Mouse (Mus musculus) yolk sac, embryonic 10.5 days (tissue): ENCODE results near the gene Ubald2.
A peak's percentile ranks its signal among the peaks of the same experiment; 100 is the strongest.
"Not testable (repeated sequence)": the region's sequence is repeated elsewhere in the genome, so short reads cannot be mapped to it uniquely, and the experiment has no call there.

Experiments used
- DNase-seq: peaks from one replicate; pipeline ENCODE4 v3.0.0-alpha.2; 2017; ENCODE audit warnings: low spot score

The Ubald2 gene

DNA sequence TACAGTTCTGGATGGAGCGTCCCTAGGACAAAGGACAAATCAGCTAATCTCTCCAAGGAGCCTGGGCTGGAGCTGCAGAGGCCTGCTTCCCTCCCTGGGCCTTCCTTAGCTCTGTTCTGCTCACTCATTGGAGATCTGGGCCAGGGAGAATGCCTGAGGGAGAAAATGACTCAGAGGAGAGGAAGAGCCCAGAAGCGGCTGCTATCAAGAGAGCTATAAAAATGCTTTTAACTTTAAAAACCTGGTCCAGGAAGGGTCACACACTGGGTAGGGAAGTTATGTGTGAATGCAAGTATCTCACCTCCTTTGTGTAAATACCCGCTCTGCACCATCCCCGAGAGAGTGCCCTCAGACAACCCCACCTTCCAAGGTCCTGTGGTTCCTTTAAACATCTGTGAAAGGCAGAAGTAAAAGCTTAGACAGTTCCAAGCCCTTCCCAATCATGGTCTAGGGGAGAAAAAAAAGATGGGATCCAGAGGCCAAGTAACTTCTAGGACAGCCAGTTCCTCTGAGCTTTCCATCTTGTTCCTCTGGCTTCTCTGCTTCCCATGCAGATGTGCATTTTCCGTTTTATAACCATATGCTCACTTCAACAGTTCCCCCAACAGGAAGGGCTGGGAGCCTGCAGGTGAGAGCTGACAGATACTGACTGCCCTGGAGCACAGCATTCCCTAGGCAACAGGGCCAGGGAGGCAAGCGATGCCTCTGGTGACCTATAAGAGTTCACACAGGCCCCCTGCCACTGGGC, 17.5 kb upstream of the Ubald2 start:
- no peak for DNase-seq

DNA sequence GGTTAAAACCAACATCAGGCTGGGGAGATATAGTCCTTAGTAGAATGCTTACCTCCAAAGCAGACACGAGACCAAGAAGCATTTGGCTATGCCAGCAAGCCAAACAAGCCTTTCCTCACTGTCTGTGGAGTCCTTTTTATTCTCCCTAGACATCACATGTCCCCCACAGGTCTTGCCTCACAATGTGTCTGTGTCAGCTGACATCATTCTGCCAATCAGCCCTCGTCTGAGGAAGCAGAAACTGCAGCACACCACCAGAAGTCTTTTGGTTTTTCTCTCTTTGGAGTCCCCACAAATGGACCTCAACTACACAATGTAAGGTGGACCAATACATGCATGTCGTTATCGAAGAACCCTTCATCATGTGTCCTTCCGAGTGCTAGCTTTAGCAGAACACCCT, 16.8 kb upstream of the Ubald2 start:
- no peak for DNase-seq

DNA sequence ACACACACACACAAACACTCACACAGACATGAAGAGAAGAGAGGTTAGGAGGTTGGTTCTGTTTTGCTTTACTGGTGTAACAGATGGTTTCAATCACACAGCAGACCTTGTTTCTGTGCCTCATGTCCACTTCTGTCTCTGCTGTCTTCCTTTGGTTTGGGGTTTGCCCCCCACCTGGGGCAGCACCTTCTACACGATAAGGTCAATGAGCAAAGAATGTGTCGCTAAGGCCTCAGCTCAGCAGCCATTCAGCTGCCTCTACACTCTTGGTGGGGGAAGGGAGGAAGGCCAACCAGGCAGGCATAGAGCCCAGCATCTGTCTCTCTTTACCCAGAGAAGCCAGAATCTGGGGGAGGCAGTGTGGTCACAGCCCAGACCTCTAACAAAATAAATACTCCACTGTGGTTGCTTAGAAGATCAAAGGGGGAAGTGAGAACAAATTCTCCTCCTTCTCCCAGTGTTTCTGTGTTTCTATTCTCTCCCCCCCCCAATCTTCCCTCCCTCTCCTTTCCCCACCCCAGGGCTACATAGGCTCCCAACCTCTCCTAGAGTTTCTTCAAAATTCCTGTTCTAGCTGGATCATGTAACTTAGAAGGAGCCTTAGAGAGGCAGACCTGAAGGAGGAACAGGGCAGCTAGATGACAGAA, 15.6 kb upstream of the Ubald2 start:
- DNase-seq, result peak; percentile 17

DNA sequence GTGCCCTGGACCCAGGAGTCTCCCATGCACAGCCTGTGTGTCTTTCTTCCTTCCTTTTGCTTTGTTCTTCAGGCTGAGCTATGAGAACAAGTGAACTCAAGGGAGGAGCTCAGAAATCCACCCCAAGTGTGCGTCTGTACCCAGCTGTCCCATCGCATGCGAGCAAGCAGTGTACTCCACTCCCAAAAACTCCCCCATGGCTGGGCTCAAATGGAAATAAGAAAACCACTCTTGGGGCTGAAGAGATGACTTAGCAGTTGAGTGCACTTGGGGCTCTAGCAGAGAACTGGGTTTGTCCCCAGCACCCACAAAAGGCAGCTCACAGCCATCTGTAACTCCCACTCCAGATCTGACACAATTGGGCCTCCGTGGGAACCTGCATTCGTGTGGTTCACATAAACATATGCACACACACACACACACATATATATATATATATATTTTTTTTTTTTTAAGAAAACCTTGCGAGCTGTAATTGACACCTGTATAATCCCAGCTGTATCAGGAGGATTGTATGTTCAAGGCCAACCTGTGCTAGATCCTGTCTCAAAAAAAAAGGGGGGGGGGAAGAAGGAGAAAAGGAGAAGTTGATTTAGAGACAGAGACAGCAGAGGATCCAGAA, 14.9 kb upstream of the Ubald2 start:
- no peak for DNase-seq

DNA sequence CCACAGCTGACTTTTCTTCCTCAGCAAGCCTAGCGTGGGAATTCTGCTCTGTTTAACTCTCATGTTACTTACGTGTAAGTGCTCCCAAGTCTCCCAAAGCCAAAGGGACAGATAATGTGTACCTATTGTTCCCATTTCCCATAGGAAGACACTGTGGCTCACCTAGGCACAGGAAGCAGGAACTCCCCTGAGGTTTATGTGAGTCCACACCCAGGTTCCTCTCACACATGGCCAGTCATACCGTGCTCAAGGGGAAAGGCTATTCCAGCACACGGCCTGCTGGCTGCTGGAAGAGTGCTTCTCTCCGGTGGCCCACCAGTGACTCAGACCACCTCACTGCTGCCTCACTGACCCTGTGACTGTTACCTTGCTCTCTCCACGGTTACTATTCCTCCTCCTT, 12.8 kb upstream of the Ubald2 start:
- DNase-seq, result no peak

DNA sequence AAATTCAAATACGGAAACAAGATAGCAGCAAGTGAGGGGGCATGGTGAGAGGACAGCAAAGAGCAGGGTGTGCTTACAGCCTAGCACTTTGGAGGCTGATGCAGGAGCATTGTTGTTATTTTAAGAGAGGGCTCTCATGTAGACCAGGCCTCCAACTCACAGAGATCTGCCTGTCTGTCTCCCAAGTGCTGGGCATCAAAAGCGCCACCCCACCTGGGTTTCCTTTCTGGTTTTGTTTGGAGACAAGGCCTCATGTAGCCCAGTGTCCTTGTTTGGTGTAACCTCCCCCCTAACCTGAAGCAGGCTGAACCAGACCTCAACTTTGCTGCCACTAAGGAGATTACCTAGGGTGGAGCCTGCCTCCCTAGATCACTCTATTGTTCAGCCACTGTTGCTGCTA, 11.3 kb upstream of the Ubald2 start:
- no peak for DNase-seq

DNA sequence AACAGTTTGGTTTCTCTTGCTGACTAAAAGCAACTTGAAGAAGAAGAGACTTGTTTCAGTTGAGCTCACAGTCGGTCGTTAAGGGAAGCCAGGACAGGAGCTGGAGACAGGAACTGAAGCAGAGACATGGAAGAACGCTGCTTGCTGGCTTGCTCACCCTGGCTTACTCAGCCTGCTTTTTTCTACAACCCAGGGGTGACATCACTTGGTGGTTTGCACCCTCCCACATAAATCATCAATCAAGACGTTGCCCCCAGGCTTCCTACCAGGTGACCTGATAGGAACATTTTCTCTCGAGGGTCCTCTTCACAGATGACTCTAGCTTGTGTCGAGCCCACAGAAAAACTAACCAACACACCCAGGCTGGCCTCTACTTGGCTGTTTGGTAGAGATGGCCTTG, 10.7 kb upstream of the Ubald2 start:
- no peak for DNase-seq

DNA sequence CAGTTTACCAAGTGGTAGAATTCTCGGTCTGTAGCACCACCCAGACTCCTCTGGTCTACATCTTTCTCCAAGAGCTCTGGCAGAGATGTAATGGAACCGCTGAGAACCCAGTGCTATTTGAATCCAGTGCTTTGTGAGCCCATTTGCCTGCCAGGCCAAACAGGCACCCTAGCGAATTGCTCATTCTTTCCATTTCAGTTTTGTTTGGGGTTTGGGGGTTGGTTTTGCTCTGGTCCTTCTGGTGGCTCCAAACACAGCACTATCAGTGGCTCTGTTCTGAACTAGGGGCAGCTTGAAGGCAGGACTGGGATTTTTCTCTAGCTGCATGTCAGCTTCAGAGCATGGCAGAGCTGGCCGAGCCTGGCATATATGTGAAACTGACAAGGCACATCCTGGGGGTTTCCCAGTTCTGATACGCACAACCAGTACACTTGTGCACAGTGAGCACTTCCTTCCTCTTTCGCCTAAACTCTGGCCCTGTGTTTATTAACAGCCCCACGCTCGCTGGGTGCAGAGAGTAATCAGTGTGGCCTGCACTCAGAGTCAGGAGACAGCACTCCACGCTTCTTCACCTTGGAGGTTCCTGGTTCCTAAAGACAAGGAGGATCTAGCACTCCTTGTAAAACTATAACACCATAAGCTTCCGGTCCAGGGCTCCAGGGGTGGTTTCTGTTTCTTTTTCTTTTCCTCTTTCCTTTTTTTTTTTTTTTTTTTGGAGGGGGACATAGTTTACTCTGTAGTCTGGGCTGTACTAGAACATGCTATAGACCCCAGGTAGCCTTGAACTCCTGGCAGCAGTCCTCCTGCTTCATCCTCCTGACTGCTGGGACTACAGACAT, 9.9 kb upstream of the Ubald2 start:
- DNase-seq, result no peak

DNA sequence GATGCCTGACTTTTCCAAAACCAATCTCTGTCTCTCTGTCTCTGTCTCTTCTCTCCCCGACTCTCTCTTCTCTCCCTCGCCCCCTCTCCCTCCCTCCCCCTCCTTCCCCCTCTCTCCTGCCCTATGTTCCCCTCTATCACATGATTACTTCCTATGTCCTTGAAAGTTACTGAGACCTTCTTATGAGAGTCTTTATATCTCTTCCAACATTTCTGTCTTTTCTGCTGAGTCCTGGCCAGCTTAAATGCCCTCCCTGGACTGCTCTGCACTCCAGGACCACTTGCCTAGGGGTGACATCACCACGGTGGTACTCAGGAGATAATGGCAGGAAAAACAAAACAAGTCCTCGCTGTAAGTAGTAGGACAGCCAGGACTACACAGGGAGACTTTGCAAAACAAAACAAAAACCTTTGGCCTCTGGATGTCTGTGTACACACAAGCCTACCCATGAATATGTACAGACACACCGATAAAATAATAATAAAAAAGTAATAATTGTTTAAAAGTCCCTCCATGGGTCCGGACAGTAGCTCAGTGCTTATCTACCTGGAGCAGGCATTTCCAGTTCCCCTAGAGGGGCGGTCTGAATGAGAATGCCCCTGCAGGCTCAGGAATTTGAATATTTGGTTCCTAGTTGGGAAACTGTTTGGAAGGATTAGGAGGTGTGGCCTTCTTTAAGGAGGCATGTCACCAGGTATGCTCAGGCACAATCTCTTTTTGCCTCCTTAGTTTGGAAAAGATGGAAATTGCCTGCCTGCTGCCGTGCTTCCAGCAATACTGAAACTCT, 9.1 kb upstream of the Ubald2 start:
- no peak for DNase-seq

DNA sequence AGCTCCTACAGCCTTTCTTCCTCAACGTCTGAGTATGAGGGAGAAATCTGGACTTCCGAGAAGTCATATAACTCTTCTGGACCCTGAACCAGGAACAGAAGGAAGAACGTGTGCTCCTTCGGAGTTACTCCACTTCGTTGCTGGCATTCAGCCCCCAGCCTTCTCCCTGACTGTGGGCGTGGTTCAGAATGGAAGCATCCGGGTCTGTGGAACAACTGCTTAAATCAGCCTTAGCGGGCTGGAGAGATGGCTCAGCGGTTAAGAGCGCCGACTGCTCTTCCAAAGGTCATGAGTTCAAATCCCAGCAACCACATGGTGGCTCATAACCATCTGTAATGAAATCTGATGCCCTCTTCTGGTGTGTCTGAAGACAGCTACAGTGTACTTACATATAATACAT, 7.6 kb upstream of the Ubald2 start:
- not testable (repeated sequence) for DNase-seq

DNA sequence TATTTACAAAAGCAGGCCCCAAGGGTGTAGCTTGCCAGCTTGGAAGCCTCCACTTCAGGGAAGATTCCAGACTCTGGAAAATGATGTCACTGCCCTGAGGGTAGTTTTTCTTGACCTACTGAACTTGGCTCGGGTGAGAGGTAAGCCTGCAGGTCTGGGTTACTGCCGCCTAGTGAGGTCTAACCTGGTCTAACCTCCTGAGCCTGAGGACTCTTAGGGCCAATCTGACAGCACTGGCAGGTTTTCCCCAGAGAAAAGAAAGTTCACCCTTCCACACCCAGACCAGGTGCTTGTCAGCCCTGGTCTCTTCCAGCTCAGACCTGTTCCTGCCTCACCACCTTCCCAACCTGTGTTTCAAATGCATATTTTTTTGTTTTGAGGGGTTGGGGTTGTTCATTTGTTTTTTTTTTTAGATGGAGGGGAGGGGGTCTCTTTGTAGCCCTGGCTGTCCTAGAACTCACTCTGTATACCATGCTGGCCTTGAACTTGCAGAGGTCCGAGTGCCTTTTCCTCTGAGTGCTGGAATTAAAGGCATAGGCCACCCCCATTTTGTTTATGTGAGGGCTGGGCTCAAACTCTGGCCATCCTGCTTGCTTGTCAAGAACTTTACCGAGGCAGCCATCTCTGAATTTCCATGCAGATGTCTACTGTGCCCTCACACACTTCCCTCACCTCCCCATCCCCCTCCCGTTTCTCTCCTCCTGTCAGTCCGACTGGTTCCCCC, 6.9 kb upstream of the Ubald2 start:
- DNase-seq, result no peak

DNA sequence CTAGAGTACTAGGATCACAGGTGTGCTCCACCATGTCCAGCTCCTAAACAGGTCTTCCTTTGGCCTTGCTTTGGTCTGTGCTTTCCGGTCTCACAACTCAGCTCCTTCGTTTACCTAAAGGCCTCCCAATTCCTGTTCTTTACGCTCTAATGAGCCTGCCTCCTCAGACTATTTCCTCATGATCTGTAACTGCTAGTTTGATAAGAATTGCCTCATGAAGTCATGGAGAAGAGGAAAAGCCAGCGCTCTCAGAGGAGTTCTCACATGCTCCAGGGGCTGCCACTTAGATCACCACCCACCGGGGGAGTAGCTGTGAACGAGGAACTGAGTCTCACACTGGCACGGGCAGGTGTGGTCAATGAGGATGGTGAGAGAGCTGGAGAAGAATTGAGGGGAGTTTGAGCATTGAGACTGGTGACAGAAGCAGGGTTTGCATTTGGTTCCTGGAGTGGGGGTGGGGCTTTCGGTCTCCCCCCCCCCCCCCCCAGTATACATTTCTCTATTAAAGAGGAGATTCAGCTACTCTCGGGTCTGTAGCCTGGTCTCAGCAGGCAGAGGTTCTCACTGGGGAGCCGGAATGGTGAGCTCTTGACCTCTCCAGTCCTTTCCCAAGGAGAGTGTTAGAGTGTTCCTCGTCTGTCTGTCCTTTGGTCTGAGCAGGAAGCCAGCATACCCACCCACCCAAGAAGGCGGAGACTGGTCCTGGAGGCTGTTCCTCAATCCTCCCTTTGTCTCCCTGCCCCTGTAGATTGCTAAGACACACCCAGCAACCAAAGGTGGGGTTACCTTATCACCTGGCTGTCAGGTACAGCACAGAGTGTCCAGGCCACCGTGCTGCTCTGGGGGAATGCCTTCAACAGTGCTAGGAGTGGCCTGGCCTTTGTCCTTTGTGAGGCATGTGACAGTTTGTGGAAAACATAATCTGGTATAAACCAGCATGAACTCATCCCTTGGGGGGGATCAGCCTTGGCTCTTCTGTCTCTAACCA, 4.7 kb upstream of the Ubald2 start:
- DNase-seq, result peak; percentile 90

DNA sequence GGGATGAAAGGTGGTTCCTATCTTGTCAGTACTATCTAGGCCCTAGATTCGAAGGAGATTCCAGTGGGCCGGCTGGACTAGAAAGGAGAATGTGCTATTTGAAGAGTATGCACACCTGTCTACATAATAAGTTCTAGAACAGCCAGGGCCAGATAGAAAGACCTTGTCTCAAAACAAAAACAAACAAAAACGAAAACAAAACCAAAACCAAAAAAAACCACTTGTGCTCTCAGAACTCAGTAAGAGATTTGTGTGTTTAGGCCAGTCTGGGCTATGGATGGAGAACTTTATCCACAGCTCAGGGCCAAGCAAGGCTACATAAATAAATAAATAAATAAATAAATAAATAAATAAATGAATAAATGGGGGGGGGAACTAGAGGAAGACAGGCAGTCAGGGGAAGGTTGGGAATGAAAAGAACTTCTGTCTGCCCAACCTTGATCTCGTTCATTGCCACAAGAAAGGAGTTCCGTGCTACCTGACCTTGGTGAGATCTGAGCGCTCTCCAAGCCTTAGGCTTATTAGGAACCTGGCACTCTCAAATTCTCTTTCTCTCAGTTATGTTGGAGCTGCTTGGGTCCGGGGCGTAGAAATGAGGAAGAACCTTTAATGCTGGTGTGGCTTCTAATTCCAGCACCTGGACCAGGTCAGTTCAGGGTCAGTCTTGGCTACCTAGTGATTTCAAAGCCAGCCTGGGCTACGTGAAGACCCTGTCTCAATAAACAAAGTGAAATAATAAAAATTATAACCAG, 3.9 kb upstream of the Ubald2 start:
- no peak for DNase-seq

DNA sequence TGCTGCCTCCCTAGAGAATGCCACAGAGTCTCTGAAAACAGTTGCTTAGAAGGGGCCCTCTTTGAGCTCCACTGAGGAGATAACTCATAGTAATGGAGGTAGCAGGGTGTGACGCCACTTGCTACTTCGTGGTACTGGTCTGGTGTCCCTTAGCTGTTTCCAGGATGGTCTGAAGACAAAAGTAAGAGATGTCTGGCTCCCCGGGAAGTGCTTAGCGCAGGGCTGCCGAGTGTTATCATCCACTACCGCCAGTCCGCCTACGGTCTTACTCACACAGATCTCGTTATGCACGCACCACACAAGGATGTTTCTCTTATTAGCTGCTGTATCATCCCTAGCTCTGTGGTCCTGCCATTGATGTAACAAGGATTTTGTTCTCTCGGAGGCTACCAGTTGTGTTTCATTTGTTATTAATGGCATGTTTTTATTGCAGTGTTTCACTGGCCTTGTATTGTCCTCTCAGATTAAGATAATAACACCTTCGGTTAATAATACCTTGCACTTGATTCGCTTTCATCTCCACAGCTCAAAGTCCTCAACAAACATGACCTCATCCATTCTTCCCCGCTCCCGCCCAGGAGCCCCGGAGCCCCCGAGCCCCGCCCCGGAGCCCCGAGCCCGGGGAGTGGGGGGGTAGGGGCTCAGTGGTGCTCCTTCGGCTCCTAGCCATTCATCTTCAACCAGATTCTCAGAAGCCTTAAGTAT, 3.0 kb upstream of the Ubald2 start:
- DNase-seq, result no peak

DNA sequence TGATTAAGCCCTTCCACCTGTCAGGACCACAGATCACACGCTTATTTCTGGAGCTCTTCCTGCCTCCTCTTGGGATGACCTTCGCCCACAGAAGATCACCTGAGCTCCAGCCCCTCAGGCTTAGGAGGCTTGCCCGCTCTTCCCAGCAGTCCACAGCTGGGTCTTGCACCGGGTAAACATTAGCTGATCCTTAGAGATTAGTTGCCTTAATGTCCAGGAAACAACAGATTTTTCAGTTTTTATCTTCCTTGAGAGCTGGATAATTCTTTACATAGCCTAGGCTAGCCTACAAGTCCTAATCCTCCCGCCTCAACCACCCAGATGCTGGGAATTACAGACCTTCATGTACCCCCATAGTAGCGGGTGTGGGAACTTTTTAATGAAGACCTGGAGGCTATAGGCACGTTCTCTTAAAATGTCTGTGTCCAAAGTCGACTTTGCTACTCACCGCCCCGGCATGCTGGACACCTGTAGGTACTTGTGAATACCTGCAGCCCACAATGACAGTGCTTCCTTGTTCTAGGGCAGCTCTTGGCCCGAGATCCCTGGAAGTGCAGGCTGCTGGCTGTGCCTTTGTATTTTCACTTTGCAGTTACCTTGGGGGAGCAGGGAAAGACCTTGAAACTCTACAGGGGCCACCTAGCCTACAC, 2.3 kb upstream of the Ubald2 start:
- peak; percentile 84 for DNase-seq

DNA sequence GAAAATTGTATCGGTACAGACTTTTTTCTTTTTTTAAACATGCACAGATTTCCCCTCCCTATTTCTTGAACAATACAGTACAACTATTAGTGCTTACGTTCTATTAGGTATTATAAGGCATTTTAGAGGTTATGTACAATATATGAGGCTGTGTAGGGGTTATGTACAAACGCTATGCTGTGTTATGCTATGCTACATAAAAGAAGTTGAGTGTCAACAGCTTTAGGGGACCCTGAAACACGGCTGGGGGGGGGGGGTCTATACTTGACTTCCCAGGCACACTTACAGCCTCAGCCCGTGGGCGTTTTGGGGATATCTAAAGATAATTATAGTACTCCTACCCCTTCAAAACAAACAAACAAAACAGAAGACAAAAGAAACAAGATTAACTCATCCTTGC, 1.8 kb upstream of the Ubald2 start:
- DNase-seq, result no peak

DNA sequence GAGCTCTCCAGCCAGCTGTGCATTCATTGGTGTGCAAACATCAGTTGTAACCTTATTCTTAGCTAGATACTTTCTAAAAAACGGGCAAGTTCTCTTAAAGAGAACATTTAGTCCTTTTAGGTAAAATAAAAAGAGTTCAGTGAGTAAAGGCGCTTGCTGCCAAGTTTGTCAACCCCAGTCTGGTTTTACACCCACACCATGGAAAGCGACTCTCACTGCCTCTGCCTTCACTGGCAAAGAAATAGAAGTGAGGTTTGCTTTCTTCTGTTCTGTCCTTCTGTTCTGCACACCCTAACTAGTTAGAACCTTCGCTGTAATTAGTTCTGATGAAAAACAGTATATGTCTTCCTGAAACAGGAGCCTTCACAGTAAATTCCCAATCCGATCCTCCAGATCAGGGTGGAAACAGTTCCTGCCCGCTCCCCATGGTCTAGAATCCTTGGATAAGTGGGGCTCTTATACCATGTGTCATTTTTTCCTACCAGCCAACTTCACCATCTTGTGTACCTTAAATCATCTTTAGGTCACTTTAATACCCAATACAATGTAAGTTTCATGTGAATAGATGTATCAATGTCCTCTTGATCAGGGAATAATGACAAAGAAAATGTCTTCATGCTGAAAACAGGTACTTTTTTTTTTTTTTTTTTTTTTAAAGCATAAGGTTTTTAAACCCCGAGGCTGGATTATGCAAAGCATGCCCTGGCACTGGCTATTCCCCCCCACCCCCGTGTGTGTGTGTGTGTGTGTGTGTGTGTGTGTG, 1.1 kb upstream of the Ubald2 start:
- DNase-seq, result no peak
